Mouse (Mus musculus) ovary, adult 18-20 months (tissue): ENCODE measurements at regions not wholly inside any gene's neighbourhood (a gene's known extent, or its start where the extent isn't known, plus 50 kb on each side); places are given as distances from the start of the nearest gene placed in this dataset.
"Not testable (repeated sequence)": the region's sequence is repeated elsewhere in the genome, so short reads cannot be mapped to it uniquely, and the experiment has no call there.

Experiments used
- DNase-seq: peaks from one replicate; pipeline ENCODE4 v3.0.0; 2022; ENCODE audit warnings: low spot score, mixed read lengths

GRCm38 (mm10) chr8:20495542-20495941 is 119.2 kb upstream of the Gm21119 start:
- not testable (repeated sequence) for DNase-seq

GRCm38 (mm10) chr8:20513920-20514319 is 100.8 kb upstream of the Gm21119 start:
- not testable (repeated sequence) for DNase-seq

- not testable (repeated sequence) for DNase-seq
Measured at GRCm38 (mm10) chr8:20516324-20516830, 98.3 kb upstream of the Gm21119 start.

GRCm38 (mm10) chr8:20517551-20517950 is 97.2 kb upstream of the Gm21119 start:
- not testable (repeated sequence) for DNase-seq

DNA sequence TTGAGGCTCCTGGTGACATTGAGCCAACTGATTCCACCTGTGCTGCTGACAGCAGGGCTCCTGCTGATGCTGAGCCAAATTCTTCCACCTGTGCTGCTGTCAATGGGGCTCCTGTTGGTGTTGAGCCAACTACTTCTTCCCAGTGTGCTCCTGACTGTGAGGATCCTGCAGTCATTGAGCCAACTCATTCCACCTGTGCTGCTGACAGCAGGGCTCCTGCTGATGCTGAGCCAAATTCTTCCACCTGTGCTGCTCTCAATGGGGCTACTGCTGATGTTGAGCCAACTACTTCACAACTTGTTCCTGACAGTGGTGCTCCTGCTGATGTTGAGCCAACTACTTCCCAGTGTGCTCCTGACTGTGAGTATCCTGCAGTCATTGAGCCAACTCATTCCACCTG is 90.2 kb upstream of the Gm21119 start:
- not testable (repeated sequence) for DNase-seq

DNA sequence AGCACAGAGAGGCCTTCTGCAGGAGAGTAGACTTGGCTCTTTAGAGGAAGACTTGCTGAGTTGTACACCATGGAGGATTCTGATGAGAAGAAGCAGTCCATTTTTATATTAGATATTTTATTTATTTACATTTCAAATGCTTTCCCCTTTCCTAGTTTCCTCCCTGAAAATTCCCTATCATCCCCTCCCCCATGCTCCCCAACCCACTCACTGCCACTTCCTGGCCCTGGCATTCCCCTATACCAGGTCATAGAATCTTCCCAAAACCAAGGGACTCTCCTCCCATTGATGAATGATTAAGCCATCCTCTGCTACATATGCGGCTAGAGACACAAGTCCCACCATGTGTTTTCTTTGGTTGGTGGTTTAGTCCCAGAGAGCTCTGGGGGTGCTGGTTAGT is 85.7 kb upstream of the Gm21119 start:
- not testable (repeated sequence) for DNase-seq

DNA sequence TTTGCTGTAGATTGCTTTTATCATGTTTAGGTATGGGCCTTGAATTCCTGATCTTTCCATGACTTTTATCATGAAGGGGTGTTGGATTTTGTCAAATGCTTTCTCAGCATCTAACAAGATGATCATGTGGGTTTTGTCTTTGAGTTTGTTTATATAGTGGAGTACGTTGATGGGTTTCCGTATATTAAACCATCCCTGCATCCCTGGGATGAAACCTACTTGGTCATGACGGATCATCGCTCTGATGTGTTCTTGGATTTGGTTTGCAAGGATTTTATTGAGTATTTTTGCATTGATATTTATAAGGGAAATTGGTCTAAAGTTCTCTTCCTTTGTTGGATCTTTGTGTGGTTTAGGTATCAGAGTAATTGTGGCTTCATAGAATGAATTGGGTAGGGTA is 75.7 kb upstream of the Gm21119 start:
- not testable (repeated sequence) for DNase-seq

GRCm38 (mm10) chr8:20544084-20544483 is 70.6 kb upstream of the Gm21119 start:
- DNase-seq: not testable (repeated sequence)

DNA sequence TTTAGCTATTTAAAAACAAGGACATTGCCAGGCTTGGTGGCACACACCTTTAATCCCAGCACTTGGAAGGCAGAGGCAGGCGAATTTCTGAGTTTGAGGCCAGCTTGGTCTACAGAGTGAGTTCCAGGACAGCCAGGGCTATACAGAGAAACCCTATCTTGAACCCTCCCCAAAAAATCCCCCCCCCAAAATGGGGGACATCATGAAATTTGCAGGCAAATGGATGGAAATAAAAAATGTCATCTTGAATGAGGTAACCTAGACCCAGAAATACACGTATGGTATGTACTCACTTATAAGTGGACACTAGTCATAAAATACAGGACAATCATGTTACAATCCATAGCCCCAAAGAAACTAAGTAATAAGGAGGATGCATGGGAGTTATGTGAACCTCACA is 69.4 kb upstream of the Gm21119 start:
- DNase-seq: not testable (repeated sequence)

DNA sequence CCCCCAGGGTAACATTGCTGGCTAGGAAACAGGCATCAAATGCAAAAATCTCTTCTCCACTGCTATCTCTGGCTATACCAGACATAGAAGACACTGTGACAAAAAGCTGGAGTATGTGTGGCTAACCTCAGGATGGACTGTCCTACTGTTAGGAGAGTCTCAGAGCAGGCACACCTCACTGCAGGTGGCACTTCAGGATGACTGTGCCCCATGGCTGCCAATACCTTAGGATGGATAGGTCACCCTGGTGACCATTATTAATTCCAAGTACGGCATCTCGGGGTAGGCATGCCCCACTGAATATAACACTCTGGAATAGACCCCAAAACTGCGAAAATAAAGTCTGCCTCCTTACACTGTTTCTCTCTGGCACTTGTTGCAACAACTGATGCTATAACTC is 68.3 kb upstream of the Gm21119 start:
- not testable (repeated sequence) for DNase-seq

GRCm38 (mm10) chr8:20550054-20550778 is 64.5 kb upstream of the Gm21119 start:
- DNase-seq: peak; percentile 92

DNA sequence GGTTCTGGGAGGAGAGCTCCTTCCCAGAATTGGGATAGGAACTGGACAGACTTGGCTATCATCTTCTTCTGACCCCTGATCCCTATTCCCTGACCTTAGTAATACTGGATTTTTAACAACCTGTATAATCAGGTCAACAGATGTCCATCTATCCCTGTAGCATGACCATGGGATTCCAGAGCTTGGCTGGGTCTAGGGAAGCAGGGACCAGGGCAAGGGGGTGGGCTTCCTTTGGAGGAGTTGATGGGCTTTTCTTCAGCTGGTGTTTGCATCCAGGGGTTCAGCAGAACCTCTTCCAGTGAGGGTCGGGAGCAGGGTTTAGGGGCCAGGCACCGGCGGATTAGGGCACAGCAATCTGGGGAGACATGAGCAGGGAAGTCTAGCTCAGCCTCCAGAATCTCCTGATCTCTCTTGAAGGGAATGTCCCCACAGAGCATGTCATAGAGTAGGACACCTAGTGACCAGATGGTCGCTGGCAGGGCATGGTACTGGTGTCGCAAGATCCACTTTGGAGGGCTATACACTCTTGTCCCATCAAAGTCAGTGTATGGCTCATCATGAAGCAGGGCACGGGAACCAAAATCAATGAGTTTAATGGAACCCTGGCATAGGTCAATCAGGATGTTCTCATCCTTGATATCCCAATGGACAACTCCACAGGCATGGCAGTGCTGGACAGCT is 58.1 kb upstream of the Gm21119 start:
- DNase-seq: not testable (repeated sequence)

DNA sequence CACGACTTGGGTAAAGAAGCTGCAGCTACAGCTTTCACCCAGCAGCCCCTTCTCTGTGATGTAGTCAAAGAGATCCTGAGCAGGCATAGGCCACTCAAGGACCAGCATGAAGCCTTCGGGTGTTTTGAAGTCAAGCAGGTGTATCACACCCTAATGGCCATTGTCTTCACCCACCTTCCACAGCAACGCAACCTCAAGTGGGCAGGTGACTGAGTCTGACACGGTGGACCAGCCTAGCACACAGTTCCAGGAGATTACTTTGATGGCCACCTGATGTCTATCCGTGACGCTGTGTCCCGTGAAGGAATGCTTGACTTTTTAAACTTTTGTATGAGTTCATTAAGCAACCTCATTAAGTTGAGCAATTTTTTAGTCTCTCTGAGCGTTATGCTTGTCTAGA is 57.5 kb upstream of the Gm21119 start:
- not testable (repeated sequence) for DNase-seq

GRCm38 (mm10) chr8:20557609-20558008 is 57.1 kb upstream of the Gm21119 start:
- not testable (repeated sequence) for DNase-seq
